Mouse (Mus musculus): ENCODE measurements around the gene Gpx3. TPM values are rescaled to one million over a fixed set of nuclear protein-coding genes. Genes with fewer than 3 reads are reported as not detected.
A peak's percentile ranks its signal among the peaks of the same experiment; 100 is the strongest.
"Not testable (repeated sequence)": the region's sequence is repeated elsewhere in the genome, so short reads cannot be mapped to it uniquely, and the experiment has no call there.

Gpx3 gene
- polyA plus RNA-seq, 1 experiment: 14.2 TPM

DNA sequence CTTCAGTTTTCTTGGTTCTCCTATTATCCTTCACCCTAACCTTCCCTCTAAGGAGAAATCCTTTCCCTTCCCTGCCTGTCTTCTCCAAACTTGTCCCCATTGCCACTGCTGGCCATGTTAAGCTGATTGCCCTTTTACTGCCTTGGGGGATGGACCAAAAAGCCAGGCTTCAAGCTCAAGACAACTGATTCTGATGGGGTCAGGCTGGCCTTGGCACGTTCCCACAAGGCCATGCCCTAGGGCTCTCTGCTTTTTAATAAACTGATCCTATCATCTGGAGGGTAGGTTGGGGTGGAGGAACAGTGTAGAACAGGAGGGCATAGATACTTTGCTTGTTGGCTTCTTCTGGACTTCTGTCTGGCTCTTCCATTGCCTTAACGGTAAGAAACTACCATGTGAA is 16.8 kb upstream of the Gpx3 start:
- Histone ChIP-seq H3K4me3 (replicated peaks; ENCODE audit: insufficient read depth, low read depth, low read length) (no peak overlapping the region), H3K27me3 (ENCODE audit: control insufficient read depth, insufficient read depth, low read length) (no peaks in the 10 kb centered on the region), H3K4me1 (ENCODE audit: control insufficient read depth, insufficient read depth, low read length) (no peaks in the 10 kb centered on the region), H3K27ac (ENCODE audit: insufficient read depth, low read length) (no peak overlapping the region)
- whole genome bisulfite sequencing: 81% methylated on average over 2 of the region's 2 CpGs
- no peak for TF ChIP-seq CTCF (IDR thresholded peaks at IDR 0.05; ENCODE audit: borderline replicate concordance, insufficient read depth, low read depth, low read length)
- no peak for DNase-seq

DNA sequence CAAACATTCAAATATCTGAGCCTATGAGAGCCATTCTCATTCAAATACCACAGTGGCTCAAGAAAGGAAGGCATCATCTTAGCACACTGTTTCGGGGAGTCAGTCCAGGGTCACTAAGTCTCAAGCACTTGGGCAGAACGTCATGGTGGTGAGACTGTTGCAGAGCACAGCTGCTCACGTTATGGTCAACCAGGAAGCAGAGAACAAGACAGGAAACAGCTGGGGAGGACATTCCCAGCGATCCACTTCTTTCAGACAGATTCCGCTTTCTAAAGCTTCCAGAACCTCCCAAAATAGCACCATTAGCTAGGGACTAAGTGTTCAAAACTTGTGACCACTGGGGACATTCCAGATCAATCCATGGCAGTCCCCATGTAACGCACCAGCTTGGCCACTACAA is 14.3 kb upstream of the Gpx3 start:
- TF ChIP-seq CTCF (IDR thresholded peaks at IDR 0.05; ENCODE audit: borderline replicate concordance, insufficient read depth, low read depth, low read length) (no peak), POLR2A (IDR thresholded peaks at IDR 0.05; ENCODE audit: borderline replicate concordance, insufficient read depth, low read length) (no peak)
- no peak overlapping the region for H3K4me3 ChIP-seq (replicated peaks; ENCODE audit: insufficient read depth, low read depth, low read length)
- no peak overlapping the region for H3K27ac ChIP-seq (ENCODE audit: insufficient read depth, low read length)
- no peaks in the 10 kb centered on the region for H3K4me1 ChIP-seq (ENCODE audit: control insufficient read depth, insufficient read depth, low read length)
- no peaks in the 10 kb centered on the region for H3K27me3 ChIP-seq (ENCODE audit: control insufficient read depth, insufficient read depth, low read length)
- no peak for DNase-seq
- 89% methylated on average over 6 of the region's 6 CpGs for WGBS

DNA sequence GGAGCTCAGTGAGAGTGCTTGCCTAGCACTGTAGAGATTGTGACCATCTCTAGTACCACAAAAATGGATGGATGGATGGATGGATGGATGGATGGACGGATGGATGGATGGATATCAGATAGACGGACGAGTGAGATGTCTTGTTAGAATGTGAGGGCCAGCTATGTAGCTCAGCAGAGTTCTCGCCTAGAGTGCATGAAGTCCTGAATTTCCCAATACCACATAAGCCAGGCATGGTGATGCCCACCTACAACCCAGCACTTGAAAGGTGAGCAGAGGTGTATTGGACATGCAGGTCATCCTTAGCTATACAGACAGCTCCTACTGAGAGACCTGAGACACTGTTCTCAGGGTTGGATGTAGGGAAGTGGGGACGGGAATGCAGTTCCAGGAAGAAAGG is 10.9 kb upstream of the Gpx3 start:
- no peaks in the 10 kb centered on the region for H3K4me1 ChIP-seq (ENCODE audit: control insufficient read depth, insufficient read depth, low read length)
- H3K27me3 ChIP-seq (ENCODE audit: control insufficient read depth, insufficient read depth, low read length): no peaks in the 10 kb centered on the region
- TF ChIP-seq POLR2A (IDR thresholded peaks at IDR 0.05; ENCODE audit: borderline replicate concordance, insufficient read depth, low read length): no peak
- H3K4me3 ChIP-seq (replicated peaks; ENCODE audit: insufficient read depth, low read depth, low read length): no peak overlapping the region
- no peak for DNase-seq
- no peak overlapping the region for H3K27ac ChIP-seq (ENCODE audit: insufficient read depth, low read length)
- 90% methylated on average over 5 of the region's 5 CpGs for whole genome bisulfite sequencing

DNA sequence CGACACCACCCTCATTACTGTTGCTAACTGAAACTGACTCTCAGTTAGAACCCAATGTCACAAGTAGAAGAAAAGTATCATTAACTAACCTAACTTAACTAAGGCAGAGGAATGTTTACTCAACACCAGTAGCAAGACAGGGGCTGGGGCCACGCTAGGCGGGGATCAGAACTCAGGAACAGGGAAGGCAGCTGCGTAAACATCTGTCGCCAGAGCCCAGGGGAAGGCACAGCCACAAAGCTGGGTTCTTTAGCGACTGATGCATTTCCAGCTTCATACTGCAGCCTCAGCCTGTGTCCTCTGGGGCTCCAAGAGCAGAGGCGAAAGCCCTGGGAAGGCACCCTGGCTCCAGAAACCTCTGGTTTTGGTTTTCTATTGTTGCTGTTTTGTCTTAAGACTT is 10.2 kb upstream of the Gpx3 start:
- Histone ChIP-seq H3K27me3 (ENCODE audit: control insufficient read depth, insufficient read depth, low read length) (no peaks in the 10 kb centered on the region), H3K4me3 (replicated peaks; ENCODE audit: insufficient read depth, low read depth, low read length) (no peak overlapping the region), H3K27ac (ENCODE audit: insufficient read depth, low read length) (no peak overlapping the region), H3K4me1 (ENCODE audit: control insufficient read depth, insufficient read depth, low read length) (no peaks in the 10 kb centered on the region)
- DNase-seq: no peak
- WGBS: 71% methylated on average over 7 of the region's 7 CpGs
- TF ChIP-seq POLR2A (IDR thresholded peaks at IDR 0.05; ENCODE audit: borderline replicate concordance, insufficient read depth, low read length) (no peak), CTCF (IDR thresholded peaks at IDR 0.05; ENCODE audit: borderline replicate concordance, insufficient read depth, low read depth, low read length) (no peak)

DNA sequence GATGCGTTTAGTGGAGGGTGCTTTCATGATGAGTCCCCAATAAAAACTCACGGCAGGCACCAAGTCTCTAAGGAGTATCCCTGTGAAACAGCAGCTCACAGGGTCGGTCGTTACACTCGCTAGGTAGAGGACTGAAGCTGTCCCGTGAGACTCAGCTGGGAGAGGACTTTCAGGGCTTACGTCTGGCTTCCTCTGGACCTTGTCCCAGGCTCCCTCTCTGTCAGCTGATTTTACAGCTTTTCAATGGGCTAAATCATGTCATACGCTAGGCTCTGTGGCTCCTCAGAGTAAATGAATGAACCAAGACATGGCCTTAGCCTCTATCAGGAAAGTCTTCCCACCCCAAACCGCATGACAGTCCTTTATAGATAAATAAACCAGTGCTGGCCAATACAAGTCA is 7.7 kb upstream of the Gpx3 start:
- WGBS: 71% methylated on average over 9 of the region's 9 CpGs
- Histone ChIP-seq H3K27me3 (ENCODE audit: control insufficient read depth, insufficient read depth, low read length) (no peaks in the 10 kb centered on the region), H3K4me3 (replicated peaks; ENCODE audit: insufficient read depth, low read depth, low read length) (no peak overlapping the region), H3K4me1 (ENCODE audit: control insufficient read depth, insufficient read depth, low read length) (no peaks in the 10 kb centered on the region), H3K27ac (ENCODE audit: insufficient read depth, low read length) (no peak overlapping the region)
- no peak for DNase-seq
- no peak for TF ChIP-seq CTCF (IDR thresholded peaks at IDR 0.05; ENCODE audit: borderline replicate concordance, insufficient read depth, low read depth, low read length)
- no peak for TF ChIP-seq POLR2A (IDR thresholded peaks at IDR 0.05; ENCODE audit: borderline replicate concordance, insufficient read depth, low read length)

DNA sequence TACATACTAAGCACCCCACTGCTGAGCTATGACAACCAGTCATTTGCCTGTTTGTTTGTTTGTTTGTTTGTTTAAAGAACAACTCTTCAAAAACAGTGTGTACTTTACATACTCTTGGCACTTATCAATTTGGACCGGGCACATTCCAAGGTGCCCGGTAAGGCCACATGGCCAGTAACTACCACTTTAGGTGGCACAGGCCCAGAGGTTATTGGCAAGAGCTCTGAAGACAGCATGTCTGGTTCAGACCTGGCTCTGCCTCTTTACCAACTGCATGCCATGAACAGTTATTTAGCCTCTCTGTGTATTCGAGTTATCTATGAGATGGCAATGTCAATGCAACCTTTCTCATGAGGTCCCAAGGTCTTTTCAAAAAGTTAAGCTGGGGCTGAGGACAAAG is 5.6 kb upstream of the Gpx3 start:
- H3K27ac ChIP-seq (ENCODE audit: insufficient read depth, low read length); H3K4me1 ChIP-seq (ENCODE audit: control insufficient read depth, insufficient read depth, low read length); H3K4me3 ChIP-seq (replicated peaks; ENCODE audit: insufficient read depth, low read depth, low read length); H3K27me3 ChIP-seq (ENCODE audit: control insufficient read depth, insufficient read depth, low read length): not testable (repeated sequence)
- WGBS: 10% methylated on average over 3 of the region's 3 CpGs
- peak in 1 of 2 experiments; percentile 24 for DNase-seq

DNA sequence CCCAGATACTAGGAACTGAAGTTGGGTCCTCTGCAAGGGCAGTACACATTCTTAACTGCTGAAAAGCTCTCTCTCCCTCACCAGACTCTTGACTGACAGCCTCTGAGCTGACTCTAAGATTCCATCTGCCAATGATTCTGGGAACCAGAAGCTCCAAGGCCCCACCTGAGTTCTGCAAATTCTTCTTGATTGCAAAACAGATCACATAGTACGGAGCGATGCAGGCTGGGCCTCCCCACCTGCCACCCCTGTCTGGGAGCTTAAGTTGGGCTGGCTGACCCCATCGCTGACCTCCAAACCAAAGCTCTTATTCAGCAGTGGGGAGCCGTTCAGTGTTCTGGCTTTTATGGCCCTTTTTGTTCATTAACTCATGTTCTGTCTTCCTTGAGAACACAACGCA is 4.8 kb upstream of the Gpx3 start:
- Histone ChIP-seq H3K27me3 (ENCODE audit: control insufficient read depth, insufficient read depth, low read length) (no peaks in the 10 kb centered on the region), H3K27ac (ENCODE audit: insufficient read depth, low read length) (no peak overlapping the region), H3K4me1 (ENCODE audit: control insufficient read depth, insufficient read depth, low read length) (no peaks in the 10 kb centered on the region), H3K4me3 (replicated peaks; ENCODE audit: insufficient read depth, low read depth, low read length) (no peak overlapping the region)
- no peak for DNase-seq
- WGBS: 90% methylated on average over 5 of the region's 5 CpGs
- TF ChIP-seq POLR2A (IDR thresholded peaks at IDR 0.05; ENCODE audit: borderline replicate concordance, insufficient read depth, low read length): no peak
- no peak for TF ChIP-seq CTCF (IDR thresholded peaks at IDR 0.05; ENCODE audit: borderline replicate concordance, insufficient read depth, low read depth, low read length)

DNA sequence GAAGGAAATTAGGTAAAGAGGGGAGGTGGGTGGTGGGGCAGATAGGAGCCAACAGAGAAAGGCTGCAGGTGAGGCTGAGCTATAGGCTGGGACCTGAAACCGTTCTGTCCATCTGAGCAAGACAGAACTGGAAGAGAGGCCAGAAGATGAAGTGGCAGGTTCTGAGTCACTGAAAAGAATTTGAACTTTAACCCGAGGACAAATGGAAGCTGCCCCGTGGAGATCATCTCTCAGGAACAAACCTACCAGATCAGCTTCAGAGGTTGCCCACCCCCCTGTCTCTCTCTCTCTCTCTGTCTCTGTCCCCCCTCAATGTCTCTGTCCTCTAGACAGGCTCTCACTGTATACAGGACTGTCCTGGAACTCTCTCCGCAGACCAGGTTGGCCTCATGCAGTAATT is 2.6 kb upstream of the Gpx3 start:
- H3K4me3 ChIP-seq (replicated peaks; ENCODE audit: insufficient read depth, low read depth, low read length): no peak overlapping the region
- no peaks in the 10 kb centered on the region for H3K27me3 ChIP-seq (ENCODE audit: control insufficient read depth, insufficient read depth, low read length)
- TF ChIP-seq POLR2A (IDR thresholded peaks at IDR 0.05; ENCODE audit: borderline replicate concordance, insufficient read depth, low read length): no peak
- no peak for TF ChIP-seq CTCF (IDR thresholded peaks at IDR 0.05; ENCODE audit: borderline replicate concordance, insufficient read depth, low read depth, low read length)
- H3K4me1 ChIP-seq (ENCODE audit: control insufficient read depth, insufficient read depth, low read length): no peaks in the 10 kb centered on the region
- no peak for DNase-seq
- 80% methylated on average over 4 of the region's 4 CpGs for WGBS
- no peak overlapping the region for H3K27ac ChIP-seq (ENCODE audit: insufficient read depth, low read length)

DNA sequence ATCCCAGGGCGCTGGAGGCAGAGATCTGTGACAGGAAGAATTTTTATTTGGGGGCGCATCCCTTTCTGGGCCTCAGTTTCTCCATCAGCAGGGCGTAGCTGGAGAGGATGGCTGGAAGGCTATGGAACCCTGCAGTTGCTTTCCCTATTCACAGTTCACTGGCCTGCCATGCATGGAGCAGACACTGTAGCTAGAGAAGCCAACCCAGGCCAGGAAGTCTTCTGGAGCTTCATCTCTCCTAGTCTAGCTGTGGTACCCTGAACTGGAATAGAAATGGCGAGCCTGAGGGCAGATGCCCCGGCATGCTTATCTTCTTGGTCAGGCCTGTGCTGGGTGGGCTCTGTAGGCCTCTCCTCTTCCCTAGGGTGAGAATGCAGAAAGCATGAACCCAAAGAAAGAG is 1.1 kb downstream of the Gpx3 start:
- no peak for DNase-seq
- H3K4me3 ChIP-seq (replicated peaks; ENCODE audit: insufficient read depth, low read depth, low read length): no peak overlapping the region
- H3K27ac ChIP-seq (ENCODE audit: insufficient read depth, low read length): no peak overlapping the region
- no peaks in the 10 kb centered on the region for H3K4me1 ChIP-seq (ENCODE audit: control insufficient read depth, insufficient read depth, low read length)
- no peak for TF ChIP-seq CTCF (IDR thresholded peaks at IDR 0.05; ENCODE audit: borderline replicate concordance, insufficient read depth, low read depth, low read length)
- TF ChIP-seq POLR2A (IDR thresholded peaks at IDR 0.05; ENCODE audit: borderline replicate concordance, insufficient read depth, low read length): no peak
- WGBS: 79% methylated on average over 5 of the region's 5 CpGs
- H3K27me3 ChIP-seq (ENCODE audit: control insufficient read depth, insufficient read depth, low read length): no peaks in the 10 kb centered on the region

Data from cerebellum, adult 2 months (tissue).